Mouse (Mus musculus): ENCODE measurements at regions not wholly inside any gene's neighbourhood (a gene's known extent, or its start where the extent isn't known, plus 50 kb on each side); places are given as distances from the start of the nearest gene placed in this dataset.
A peak's percentile ranks its signal among the peaks of the same experiment; 100 is the strongest.

DNA sequence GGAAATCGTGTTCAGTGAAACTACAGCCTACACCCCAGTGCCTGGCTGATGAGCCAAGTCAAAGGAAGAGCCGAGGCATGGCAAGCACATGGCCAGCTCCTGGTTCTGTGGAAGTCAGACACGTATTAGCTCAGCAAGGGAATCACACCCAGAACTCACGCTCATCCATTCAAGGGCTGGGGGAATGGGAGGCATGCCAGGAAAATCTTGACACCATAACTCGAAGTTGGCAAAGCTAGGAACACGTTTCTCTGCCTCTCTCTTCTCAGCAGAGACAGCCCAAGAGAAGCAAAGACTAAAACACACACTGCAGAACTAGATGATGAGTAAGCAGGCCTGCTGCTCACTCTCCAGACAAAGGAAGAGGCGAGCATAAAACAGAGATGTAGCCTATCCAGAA, 53.5 kb upstream of the Ypel5 start:
- no peak for DNase-seq

DNA sequence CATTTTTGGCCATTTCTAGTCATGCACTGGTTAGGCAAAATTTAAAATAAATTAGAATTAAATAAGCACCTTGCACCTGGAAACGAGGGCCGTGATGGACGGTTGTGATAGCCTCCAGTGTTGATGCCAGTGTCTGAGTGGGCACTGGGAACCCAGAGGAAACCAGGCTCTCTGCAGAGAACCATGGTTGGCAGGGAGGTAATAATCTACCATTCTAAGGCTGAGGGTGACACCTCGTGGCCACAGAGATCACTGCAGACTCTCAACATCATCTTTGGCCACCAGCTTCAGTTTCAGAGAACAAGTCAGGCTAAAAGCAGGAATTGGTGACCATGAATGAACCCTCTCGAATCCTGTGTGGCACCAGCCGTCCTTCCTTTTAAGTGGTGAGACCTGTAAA, 54.5 kb upstream of the Ypel5 start:
- DNase-seq, result peak; percentile 79

DNA sequence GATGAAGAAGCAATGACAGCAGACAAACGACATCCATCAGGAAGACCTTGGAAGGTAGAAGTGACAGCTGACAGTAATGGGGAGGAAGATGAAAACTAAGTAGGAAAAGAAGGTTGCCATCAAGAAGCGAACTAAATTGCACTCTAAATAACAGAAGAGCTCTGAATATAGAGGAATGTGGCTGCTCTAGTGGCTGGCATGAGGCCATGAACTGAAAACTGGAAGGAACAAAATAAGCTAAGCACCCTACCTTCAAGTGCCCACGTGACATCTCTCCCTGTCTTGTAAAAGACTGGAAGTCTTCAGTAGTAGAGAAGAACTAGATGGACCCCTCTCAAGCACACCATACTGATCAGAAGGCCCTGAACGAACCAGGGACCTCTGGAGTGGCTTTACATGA, 68.0 kb upstream of the Ypel5 start:
- DNase-seq, result no peak

DNA sequence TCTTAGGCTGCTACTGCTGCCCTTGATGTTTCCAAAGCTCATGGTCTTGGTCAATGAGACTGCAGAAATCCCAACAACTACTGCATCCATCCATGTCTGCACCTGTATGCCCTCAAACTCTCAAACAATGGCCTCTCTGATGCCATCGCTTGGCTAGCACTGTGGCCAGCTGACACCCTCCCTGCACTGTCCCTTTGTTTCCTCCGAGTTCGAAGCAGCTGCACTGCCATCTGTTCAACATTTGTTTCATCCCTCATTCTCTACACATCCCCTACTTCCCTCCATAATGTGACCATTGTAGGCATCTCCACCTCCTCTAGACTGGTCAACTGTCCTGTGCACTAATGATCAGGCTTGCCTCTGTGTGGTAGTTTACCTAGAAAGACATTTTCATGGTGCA, 75.3 kb upstream of the Ypel5 start:
- DNase-seq, result no peak

DNA sequence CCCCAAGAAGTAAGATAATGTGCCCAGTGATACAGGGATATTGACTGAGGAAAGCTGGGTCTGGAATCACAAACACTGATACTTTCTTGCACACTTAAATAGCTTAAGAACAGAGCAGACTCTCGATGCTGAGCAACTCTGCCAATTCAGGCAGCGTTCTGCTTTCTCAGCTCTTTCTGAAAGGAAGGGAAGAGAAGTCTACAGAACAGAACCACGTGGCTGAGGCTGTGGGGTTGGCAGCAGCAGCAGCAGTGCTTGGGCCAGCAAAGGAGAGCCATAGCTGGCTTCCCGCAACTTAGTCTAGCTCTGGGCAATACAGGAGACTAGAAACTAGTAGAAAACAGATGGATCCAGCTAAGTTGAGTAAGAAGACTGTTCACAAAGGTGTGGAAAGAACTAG, 89.8 kb upstream of the Ypel5 start:
- DNase-seq, result no peak

DNA sequence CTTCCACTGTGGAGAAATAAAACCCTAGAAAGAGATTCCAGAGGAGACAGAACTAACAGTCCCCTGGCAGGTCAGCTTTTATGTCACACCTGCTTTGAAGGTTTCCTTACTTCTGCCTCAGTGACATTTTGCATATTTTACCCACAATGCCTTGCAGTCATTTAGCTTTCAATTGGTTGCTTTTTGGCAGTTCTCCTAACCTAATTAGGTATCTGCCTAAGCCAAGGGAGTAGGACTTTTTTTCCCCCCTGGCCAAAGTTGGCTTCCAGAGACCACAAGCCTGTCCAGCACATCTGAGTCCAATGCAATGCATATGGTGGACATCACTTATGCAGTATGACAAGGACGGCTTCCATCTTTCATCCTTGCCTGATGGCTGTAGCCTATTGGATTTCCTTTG, 103.2 kb upstream of the Ypel5 start:
- no peak for DNase-seq

DNA sequence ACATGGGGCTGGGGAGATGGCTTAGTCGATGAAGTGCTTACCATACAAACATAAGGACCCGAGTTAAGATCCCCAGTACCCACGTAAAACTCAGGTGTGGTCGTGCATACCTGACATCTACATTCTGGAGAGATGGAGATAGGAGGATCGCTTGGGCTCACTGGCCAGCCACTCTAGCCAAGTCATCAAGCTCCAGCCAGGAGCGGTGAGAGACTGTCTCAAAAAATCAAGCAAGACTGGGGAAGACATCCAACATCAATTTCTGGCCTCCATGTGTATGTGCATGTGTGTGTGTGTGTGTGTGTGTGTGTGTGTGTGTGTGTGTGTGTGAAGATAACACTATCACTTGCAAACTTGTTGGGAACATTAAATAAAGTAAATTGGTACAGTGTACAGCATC, 104.6 kb upstream of the Ypel5 start:
- no peak for DNase-seq

DNA sequence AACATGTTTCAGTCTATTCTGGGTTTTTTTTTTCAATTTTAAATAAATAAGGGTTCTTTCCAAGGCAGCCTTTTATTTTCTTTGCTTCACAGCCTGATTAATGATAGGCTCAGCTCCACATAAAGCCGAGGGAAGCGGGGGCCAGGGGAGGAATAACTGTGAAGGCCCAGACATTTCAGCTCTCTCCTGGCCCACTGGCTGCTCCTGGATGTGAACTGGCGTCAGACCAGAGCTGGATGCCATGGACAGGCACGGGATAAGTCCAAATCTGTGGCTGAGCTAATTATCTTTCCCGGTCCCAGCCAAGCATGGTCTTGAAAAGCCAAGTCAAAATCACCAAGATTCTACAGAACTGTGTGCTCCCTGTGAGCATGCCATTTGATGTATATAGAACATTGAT, 105.1 kb upstream of the Ypel5 start:
- DNase-seq, result no peak

DNA sequence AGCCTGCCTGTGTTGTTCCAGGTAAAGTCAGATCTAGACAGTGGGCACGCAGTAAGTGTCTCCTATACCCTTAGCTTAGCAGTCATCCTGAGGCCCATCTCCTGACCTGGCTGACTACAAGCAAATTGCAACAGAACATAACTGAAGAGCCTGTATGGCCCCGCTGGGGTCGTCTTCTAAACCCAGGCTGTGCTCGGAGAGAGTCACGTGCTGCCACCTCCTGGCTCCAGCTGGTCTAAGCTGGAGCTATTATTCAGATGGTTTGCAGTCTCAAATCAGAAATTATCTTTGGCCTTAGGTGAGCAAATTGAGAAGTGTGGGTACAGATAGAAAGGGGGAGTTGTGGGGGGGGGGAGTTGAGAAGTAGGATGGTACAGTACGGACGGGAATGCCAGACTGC, 115.5 kb upstream of the Ypel5 start:
- peak; percentile 47 for DNase-seq

DNA sequence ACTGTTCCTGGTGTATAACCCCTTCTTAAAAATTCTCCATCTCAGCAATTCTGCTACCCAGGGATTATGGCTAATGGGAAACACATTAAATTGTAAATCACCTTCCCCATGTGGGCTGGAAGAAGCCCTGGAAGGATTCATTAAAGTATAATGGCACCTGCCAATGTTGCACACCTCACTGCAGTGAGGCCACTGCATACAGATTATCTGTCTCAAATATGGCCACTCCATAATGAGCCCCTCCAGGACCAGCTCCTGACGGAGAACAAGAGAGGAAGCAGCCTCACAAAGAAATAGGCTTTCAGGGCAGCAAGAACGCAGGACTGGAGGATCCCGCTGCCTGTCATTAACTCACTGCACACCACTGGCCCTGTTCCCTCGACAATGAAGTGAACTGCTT, 115.2 kb upstream of the Alk start:
- no peak for DNase-seq

DNA sequence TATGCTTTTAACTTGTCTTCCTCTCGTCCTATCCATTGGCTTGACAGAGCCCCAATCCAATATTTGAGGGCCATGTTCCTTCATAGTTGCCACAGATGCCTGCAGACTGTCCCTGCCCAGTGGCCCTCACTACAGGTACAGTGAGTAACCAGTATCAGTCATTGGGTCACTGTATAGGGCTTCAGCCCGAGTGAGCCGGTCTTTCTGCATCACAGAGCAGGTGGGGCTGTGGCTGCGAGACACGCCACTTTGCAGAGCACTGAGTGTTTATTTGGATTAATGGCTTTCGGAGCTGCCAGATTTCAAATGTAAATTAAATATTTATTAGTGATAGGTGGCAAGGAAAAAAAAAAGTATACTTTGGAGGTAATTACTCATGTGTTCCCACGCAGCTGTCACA, 87.2 kb upstream of the Alk start:
- DNase-seq, result no peak

DNA sequence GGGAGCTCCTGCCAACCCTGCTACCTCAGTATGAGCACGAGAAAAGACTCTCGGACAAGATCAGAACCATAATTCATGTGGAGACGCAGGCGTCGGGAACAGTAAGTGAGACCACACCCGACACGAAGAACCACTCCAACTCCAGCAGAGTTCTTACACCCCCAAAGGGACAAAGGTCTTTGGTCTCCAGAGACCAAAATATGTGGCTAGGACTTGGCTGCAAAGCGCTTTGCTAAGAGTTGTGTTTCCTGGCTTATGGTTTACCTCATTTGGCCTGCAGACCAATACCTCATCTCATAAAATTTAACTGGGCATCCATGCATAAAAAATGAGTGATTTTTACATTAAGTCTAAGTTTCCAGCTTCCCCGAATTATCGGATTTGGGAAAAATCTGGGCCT, 85.2 kb upstream of the Alk start:
- DNase-seq, result peak; percentile 6

DNA sequence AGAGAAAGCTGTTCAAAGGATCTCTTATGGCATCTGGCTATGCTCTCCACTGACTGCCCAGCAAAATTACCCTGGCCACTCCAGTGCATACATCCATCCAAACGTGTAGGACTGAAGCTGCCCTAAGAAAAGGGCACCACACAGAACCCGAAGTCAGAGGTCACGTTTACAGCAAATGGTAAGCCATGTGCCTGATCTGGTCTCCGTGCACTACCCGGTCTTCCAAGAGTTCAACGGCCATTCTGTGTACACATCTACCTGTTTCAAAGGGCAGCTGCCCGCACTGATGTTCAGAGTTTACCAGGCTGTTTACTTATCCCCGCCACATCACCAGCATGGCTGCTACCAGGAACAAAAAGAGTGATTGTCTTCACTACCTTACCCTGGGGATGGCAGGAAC, 84.4 kb upstream of the Alk start:
- no peak for DNase-seq

DNA sequence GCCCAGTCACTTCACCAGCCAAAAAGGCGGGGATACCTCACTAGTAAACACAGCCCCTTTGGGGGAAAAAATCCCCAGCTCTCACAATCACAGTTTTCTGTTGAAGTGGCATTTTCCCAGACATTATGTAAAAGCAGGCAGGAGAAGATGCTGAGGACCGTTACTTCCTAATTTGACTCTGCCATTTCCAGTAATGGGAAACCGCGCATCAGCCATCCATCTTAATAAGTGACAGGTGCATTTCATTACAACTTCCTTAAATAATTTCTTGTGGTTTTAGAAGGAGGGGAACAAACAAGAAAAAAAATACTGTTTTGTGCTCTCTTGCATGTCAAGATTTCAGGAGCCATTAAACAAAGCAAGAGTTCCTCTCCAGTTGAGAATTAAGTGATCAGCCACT, 70.2 kb upstream of the Alk start:
- no peak for DNase-seq

DNA sequence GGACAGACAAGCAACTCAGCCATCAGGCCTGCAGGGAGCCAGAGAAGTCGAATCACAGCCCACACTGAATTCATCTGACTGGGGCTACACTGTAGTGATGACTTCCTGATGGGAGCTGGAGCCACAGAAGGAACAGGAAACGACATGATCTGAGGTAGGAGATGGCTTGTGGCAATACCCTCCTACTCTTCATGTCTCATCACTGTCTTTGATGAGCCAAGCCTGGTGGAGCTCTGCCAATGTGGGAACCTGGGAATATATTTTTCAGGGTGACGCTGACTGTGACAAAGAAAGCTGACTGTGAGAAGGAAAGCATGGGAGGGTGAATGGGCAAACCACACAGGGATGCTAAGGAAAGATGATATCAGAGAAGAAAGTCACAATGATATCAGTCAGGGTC, 67.6 kb upstream of the Alk start:
- DNase-seq, result no peak

DNA sequence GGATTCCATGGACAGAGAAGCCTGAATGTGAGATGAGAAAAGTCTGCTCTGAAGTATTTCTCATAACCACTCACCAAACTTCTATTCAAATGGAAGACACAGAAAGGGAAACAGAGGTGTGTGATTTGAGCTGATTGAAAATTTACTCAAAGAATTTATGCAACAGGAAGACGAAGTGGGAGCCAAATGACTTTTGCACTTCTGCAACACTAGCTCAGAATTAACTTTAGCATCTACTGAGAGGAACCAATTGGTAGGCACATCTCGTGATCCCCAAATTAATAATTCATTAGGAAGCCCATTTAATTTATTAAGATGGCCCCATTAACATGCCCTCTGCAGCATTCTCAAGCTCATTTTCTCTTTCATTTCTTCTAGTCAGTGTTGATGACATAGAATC, 62.5 kb upstream of the Alk start:
- no peak for DNase-seq

DNA sequence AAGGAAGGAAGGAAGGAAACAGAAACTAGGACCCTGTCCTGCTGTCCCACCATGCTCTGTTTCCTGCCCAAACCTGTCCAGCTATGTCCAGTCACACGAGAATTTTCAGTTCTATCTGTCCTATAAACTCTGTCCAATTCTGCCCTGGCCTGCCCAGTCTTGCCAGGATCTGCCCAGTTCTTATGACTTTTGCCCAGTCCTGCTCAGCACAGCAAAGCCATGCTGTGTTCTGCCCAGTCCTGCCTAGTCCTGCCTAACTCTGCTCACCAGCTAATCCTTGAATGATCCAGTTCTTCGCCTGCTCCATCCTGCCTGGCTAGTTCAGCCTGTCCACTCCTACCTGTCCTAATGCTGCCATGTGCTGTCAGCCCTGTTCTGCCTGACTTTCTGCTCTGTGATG, 57.3 kb upstream of the Alk start:
- no peak for DNase-seq

DNA sequence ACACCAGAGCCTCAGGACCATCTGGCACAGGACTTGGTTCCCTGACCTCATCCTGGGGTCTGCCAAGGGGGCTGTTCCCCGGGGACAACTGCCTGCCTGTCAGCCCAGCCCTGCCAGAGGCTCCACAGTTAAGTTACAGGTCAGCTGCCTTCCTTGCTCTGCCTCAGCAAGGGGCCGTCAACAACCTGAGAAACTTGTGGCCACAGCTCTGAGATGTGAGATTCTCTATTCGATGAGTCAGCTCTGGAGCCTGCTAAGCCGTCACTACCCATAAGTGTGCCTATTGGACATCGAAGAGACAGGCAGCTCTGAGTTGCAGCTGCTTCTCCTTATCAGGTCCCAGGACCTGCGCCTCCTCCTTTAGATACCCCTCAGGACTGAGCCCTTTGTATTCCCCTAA, 54.3 kb upstream of the Alk start:
- no peak for DNase-seq

DNA sequence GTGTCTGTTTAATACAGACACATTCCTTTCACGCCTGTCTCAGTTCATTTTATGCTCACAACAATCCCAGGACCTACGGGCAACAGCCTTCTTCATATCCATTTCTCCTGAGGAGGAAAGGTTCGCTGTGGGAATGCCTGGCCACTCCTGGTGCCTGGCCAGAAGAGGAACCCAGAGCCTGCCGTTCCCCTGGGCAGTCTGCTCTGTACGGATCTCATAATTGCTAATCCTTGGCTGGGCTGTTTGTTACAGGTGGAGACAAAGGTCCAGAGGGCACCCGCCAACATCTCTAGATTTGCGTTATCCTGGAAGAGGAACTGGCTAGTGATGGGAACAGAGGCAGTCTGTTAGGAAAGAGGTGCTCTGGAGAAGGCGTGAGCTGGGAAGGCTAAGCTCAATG, 53.4 kb upstream of the Alk start:
- no peak for DNase-seq

Measured in kidney, postnatal 10 days (tissue).